Mouse (Mus musculus) activated CD4-positive, CD25-positive, alpha-beta regulatory T cell, adult 4 months (primary cell): Measurements from ENCODE around the gene Fer. TPM values are rescaled to one million over a fixed set of nuclear protein-coding genes. Genes with fewer than 3 reads are reported as not detected.

Experiments used
- ATAC-seq: one replicate; pipeline ENCODE4 v1.8.0; 2017
- polyA plus RNA-seq, 2 experiments: library from polyadenylated mRNA; unstranded; fragments of 100-300 nt; shearing (Covaris generic); gene quantifications; one replicate each; pipeline ENCODE4 v1.2.1; 2017

The Fer gene
- polyA plus RNA-seq, 2 experiments from 2014 or later = 0.82 to 0.87 TPM

DNA sequence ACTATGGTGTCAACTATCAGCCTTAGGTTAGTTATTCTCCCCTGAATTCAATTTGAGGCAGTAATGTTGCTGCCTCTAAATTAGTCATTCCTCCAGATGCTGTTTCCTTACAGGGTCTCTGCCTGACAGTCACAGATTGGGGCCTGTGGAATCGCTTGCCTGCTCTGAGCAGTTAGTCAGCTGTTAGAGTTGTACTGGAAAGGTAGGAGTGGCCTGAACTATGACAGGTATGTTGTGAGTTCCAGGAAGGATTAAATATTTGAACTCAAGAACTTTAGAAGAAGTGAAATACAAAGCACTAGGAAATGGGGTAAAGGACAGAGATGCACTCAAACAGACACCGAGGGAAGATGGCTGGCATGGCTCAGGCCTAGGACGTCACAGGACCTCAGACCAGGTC lies 233.9 kb downstream of the Fer start:
- no peak for ATAC-seq

DNA sequence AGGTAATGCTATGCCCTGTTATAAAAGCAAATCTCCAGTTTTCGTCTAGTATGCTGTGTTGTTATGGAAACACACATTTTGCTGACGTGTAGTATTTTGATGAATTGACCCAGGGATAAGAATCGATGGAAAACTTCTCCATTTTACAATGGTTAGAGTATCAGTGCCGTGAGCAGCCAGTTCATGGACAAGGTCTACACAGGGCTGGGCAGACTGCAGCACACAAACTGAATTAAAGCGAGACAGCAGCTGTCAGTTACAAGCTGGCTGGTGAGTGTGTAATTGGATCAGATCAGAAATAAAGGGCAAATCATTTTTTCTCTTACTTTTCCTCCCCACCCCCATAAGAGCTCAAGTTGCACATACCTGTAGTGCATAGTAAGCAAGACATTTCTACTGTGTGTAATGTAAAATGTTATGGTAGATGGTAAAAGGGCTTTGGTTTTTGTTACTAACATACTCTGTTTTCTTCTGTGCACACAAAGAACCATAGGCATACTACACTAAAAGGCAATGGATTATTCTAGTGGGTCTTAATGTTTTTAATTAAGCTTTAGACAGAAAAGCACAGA lies 235.0 kb downstream of the Fer start:
- no peak for ATAC-seq

GRCm38 (mm10) chr17:64099395-64100171 lies 236.7 kb downstream of the Fer start:
- ATAC-seq = no peak

GRCm38 (mm10) chr17:64100172-64100510 lies 237.3 kb downstream of the Fer start:
- ATAC-seq = no peak

DNA sequence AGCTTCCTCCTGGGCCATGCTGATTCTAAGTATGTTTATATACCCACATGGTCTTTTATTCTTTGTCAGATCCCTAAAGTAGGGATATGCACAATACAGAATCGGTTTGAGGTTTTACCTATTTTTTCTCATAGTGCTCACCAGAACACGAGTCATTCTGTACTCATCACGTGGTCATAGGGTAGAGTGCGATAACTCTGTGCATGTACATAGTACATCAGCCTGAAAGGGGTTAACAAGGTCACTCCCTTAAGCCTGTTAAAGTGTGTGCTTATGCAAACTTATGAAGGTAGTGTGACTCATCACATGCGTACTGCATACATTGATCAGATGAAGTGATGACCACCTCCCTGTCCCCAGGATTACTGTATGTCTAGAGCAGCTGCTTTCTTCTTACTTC lies 245.9 kb downstream of the Fer start:
- ATAC-seq = no peak

DNA sequence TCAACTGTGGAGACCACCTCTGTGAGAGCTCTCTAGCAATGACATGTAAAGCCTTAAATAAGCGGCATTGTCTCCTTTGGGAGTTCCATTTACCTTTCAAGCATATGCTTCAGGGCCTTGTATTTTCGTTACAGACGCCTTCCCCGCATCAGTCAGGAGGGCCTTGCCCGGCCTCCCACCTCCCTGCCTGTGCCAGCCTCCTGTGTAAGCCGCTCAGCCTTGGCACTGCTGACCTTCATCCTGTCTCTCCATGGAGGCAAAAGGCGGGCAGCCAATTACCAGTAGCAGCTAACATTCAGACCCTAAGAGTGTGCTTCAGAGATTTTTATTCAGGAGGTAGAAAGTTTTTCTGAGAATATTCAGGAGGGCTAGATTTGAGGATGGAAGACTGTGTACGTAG lies 247.0 kb downstream of the Fer start:
- ATAC-seq = no peak

DNA sequence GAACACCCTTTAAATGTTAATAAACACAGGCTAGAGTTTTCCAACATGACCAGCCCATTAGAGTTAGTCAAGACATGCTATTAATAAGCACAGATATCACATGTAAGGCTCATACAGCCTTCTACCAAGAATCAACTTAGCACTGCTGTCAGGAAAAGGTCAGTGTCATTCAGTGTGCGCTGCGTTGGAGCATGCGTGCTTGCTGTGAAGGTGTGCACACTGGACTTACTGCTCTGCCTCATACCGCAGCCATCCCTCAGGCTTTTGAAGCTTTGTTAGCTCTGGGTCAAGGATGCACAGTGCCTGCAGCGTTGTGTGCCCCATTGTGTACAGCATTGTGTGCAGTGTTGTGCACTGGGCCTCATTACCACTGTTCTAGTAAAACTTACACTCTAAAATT lies 250.8 kb downstream of the Fer start:
- no peak for ATAC-seq

- ATAC-seq = no peak
Measured at GRCm38 (mm10) chr17:64116762-64117161, 253.9 kb downstream of the Fer start.

DNA sequence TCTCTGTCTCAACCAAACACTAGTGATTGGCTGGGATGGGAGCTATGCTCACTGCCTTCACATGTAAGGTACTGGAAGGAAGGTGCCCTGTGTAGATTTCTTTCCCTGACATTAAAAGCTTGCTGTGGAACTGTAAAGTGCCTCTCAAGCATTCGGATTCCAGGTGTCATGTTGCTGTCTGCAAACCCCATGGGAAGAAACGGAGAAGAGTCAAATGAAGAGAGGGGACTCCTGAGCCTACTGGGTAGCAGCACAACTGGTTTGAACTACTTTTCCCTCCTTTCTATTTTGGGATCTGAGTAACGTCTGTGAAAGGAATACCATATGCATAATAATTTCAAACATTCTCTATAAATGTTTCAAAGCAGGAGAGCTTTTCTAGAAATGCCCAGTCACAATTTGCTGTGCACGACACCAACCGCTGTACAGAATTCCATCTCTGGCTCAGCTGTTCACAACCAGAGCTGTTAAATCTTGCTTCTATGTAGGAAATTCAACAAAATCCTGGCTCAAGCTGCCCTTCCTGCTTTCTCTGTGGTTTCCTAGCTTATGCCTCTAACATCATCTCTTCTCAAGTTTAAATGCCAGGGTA lies 256.9 kb downstream of the Fer start:
- no peak for ATAC-seq

DNA sequence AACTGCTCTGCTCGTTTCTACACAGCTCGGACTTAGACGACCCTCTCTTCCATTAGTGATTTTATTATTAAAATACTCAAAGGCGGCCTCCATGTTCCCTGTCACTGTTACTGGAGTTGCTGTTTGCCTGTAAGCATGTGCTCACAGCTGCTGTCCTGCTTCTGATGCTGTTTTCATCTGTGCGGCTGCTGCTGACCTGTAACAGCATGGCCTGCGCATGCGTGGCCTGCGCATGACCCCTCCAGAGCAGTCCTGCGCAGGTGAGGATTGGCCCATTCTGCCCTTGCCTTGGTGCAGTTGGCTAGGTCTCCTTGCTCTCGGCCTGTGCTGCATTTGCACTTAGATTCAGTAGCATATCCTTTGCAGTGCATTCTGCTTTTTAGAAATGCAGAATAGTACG lies 259.7 kb downstream of the Fer start:
- no peak for ATAC-seq

DNA sequence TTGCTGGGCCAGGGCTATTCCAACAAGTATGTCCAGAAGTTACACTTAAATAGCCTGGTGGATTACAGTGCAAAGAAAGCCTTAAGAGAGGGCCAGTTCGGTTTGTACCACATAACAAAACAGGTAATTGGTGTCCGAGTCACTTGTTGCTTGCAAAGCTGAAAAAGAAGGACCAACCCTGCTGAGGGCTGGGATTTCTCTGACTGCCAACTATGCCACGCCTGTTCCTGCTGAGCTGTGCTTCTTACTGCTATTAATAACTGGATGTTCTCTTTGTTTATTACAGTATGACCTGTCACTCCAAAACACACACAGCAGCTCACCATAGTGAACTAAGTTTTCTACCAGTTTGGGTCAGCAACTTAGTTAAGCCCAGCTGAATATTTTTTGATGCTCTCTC lies 260.9 kb downstream of the Fer start:
- no peak for ATAC-seq

DNA sequence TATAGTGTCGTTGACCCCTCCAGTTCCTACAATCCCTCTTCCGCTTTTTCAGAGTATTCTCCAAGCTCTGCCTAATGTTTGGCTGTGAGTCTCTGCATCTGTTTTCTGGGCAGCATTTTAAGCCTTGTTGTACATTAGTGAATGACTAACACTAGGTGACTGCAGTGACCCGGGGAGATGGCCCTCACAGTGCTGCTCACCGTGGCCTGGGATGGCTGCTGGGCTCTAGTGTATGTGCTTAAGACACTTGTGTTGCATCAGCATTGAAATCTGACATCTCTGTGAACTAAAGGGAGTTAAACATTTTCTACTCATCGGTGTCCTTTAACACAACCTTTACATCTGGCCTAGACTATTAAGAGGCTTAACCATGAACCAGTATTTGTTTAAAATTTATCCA lies 264.0 kb downstream of the Fer start:
- no peak for ATAC-seq

DNA sequence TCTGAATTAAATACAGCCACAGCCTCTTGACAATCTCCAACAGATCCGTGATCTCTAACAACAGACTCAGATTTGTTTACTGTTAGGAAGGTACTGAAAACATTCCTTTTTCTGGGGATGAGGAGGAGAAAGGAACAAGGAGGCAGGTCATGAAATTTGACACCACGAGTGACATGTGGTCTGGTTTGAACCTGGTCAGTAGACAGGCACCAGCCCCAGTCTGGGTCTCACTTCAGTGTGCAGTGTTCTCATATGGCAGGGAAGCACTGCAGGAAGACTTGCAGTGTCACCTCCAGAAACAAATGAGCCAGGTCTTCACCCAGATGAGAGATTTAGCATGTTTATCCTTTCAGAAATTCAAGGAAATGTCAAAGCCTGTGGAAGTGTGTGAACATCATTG lies 266.9 kb downstream of the Fer start:
- no peak for ATAC-seq

DNA sequence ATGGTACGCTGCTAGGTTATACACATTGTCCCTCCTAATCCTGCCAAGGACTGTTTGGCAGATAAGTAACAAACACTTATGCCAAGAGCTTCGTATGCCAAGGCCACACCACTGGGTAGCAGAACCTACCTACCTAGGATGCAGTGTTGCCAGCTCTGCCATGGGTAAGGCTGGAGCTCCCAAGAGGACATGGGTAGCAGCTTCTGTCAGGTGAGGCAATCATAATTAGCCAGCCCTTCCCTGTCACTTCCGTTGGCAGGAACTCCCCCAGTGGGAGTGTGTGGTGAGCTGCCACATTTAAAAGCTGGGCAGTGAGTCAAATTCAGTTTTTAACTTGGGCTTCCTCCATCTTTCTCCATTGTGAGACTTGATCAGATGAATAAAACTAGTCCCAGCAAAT lies 267.5 kb downstream of the Fer start:
- ATAC-seq = no peak

GRCm38 (mm10) chr17:64132183-64132582 lies 269.3 kb downstream of the Fer start:
- ATAC-seq = no peak

GRCm38 (mm10) chr17:64135941-64136650 lies 273.2 kb downstream of the Fer start:
- ATAC-seq = no peak

- no peak for ATAC-seq
Measured at GRCm38 (mm10) chr17:64138036-64138717, 275.3 kb downstream of the Fer start.

DNA sequence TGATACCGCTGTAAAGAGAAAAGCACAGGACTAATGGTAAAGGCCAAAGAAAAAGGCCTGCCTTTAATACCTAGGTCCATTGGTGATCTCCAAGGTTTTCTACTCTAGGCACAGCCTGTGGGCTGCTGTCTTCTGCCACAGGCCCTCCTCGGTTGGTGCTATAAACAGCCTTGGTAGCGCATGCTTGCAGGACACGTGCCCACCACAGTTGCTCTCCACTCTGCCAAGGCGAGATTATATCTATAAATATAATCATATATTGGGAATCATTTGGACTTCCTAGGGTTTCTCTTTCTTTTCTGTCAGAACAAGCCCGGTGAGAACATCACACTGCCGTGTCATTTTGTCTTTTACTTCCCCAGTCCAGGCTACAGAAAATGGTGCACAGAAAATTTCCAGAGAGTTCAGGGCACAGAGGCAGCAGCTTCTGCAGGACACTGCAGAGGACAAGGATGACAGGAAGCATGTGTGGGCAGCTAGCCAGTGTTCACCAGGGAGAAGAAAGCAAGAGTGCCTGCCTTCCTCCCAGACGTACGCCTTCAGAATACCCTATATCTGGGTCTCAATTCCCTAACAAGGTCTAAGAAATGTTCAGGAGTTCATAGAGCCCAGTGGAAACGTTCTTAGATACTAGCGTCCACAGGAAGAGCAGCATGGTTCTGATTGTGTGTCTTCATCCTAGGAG lies 276.5 kb downstream of the Fer start:
- no peak for ATAC-seq

DNA sequence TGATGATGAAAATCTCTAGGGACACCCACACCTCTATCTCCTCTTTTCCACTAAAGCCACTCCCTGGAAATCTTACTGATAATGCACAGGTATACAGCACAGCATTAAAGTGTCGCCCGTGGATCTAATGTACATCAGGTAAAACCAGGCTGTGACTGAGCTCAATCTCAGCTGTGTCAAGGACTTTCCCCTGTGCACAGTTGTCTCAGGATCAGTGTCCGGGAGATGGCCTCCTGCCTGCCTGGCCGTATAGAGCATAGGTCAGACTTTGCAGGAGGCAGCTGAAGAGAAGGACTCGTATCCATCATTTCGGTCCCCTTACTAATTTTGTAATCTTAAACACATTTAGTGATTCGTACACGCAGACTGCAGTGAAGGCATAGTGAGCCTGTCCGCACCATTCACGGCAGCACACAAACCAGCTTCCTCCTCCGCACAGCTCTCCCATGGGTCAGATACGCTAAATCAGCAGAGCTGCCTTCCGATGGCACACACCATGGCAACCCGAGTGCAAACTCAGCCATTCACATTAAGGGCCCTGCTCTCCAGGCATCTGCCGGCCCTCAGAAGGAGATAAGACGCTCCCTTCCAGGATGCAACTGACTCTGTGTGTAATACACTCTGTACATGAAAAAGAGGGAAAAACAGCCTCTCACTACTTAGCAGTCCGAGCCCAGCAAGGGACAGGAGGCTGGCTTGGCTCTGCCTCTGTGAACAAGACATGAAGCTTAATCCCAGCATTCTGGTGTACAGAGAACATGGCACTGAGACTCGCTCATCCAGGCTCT lies 277.4 kb downstream of the Fer start:
- ATAC-seq = no peak

DNA sequence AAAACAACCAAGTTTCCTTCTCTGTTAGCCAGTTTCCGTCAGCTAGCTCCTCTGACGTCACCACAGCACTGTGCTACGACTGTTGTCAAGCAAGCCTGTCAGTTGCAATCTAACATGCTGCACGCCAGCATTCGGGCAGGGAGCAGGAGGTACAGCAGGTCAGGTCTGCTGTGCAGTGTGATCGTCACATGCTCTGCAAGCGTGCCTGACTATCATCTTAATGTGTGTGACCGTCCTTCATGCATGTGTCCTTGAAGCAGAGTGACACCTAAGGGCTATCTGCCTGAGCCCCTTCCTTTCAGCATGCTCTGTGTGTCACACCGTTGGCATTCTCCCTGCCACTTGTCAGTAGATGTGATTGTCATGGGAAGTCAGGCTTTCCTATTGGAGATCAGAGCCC lies 279.0 kb downstream of the Fer start:
- ATAC-seq = no peak

DNA sequence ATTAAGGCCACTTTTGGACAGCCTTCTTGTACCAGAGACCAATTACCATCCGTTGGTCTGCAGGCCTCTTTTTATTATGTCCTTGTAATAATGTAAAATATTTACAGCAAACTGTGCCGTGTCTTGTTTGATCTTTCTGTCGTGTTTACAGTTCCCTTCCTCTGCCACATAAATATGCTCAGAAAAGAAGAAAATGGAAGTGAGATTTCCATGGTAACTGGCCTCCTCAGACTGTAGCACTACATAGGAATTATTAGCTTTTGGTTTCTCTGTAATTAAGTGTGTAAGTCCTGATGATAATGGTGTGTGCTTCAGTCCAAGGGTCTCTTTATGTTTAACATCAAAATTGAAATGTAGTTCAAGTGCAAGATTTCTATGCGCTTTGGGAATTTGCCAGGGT lies 283.5 kb downstream of the Fer start:
- no peak for ATAC-seq

DNA sequence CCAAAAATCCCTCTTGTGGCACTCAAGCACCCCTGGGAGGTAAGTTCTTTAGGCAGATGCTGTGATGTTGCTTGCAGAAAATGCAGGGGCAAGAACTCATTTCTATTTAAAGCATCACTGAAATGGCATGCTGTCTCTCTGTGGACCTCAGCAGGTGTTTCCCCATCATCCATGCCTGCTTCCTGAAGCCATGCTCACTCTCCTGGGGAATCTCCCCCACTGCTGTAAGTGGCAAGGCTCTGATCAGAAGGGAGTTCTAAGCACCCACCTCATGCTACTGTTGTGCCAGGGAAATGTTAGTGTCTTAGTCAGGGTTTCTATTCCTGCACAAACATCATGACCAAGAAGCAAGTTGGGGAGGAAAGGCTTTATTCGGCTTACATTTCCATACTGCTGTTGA lies 287.9 kb downstream of the Fer start:
- ATAC-seq = no peak
